Mouse (Mus musculus): Measurements from ENCODE around the gene Cul9. TPM values are rescaled to one million over a fixed set of nuclear protein-coding genes. Genes with fewer than 3 reads are reported as not detected.

Gene Cul9
- polyA plus RNA-seq, 1 experiment from 2014 or later: 4.6 TPM

GRCm38 (mm10) chr17:46588913-46589312 lies 42.7 kb upstream of the Cul9 start:
- Histone ChIP-seq H3K9ac (ENCODE audit: low read length) (no peak overlapping the region), H3K27me3 (ENCODE audit: control insufficient read depth, insufficient read depth, low read length) (no peaks in the 10 kb centered on the region), H3K4me1 (ENCODE audit: control insufficient read depth in 2 of 2, insufficient read depth in 2 of 2, low read length in 2 of 2) (peaks cover 3 to 4% of the 10 kb centered on the region in 2 experiments; a peak in 3 of 4 replicates), H3K4me3 (ENCODE audit: control insufficient read depth in 1 of 2, insufficient read depth in 1 of 2, low read depth in 1 of 2, low read length in 2 of 2) (no peak overlapping the region), H3K9me3 (ENCODE audit: control insufficient read depth, low read length) (no peaks in the 10 kb centered on the region), H3K27ac (replicated peaks in 1 of 2; ENCODE audit: control insufficient read depth in 1 of 2, insufficient read depth in 1 of 2, low read depth in 2 of 2, low read length in 2 of 2) (no peak overlapping the region), H3K4me2 (ENCODE audit: low read length) (no peak overlapping the region), H3K36me3 (ENCODE audit: control insufficient read depth, insufficient read depth, low read length) (peaks cover 68% of the 10 kb centered on the region)
- 87% methylated on average over 6 of the region's 6 CpGs for WGBS
- ATAC-seq (ENCODE audit: insufficient number of reproducible peaks, insufficient read depth, low FRiP score, low read depth): no peak

- no peak overlapping the region for H3K4me3 ChIP-seq (ENCODE audit: control insufficient read depth in 1 of 2, insufficient read depth in 1 of 2, low read depth in 1 of 2, low read length in 2 of 2)
- WGBS: 83% methylated on average over 9 of the region's 9 CpGs
- H3K36me3 ChIP-seq (ENCODE audit: control insufficient read depth, insufficient read depth, low read length): peaks cover 69% of the 10 kb centered on the region
- H3K27ac ChIP-seq (replicated peaks in 1 of 2; ENCODE audit: control insufficient read depth in 1 of 2, insufficient read depth in 1 of 2, low read depth in 2 of 2, low read length in 2 of 2): no peak overlapping the region
- no peaks in the 10 kb centered on the region for H3K27me3 ChIP-seq (ENCODE audit: control insufficient read depth, insufficient read depth, low read length)
- no peak overlapping the region for H3K4me2 ChIP-seq (ENCODE audit: low read length)
- ATAC-seq (ENCODE audit: insufficient number of reproducible peaks, insufficient read depth, low FRiP score, low read depth): no peak
- H3K9me3 ChIP-seq (ENCODE audit: control insufficient read depth, low read length): no peaks in the 10 kb centered on the region
- peaks cover 2 to 3% of the 10 kb centered on the region in 2 experiments; a peak in 3 of 4 replicates for H3K4me1 ChIP-seq (ENCODE audit: control insufficient read depth in 2 of 2, insufficient read depth in 2 of 2, low read length in 2 of 2)
- no peak overlapping the region for H3K9ac ChIP-seq (ENCODE audit: low read length)
Measured at GRCm38 (mm10) chr17:46588173-46588572, 42.0 kb upstream of the Cul9 start.

- Histone ChIP-seq H3K27ac (replicated peaks in 1 of 2; ENCODE audit: control insufficient read depth in 1 of 2, insufficient read depth in 1 of 2, low read depth in 2 of 2, low read length in 2 of 2) (no peak overlapping the region), H3K36me3 (ENCODE audit: control insufficient read depth, insufficient read depth, low read length) (peaks cover 81% of the 10 kb centered on the region), H3K4me3 (ENCODE audit: control insufficient read depth in 1 of 2, insufficient read depth in 1 of 2, low read depth in 1 of 2, low read length in 2 of 2) (no peak overlapping the region), H3K9ac (ENCODE audit: low read length) (no peak overlapping the region), H3K4me2 (ENCODE audit: low read length) (no peak overlapping the region), H3K4me1 (ENCODE audit: control insufficient read depth in 2 of 2, insufficient read depth in 2 of 2, low read length in 2 of 2) (no peaks in the 10 kb centered on the region), H3K9me3 (ENCODE audit: control insufficient read depth, low read length) (no peaks in the 10 kb centered on the region), H3K27me3 (ENCODE audit: control insufficient read depth, insufficient read depth, low read length) (no peaks in the 10 kb centered on the region)
- ATAC-seq (ENCODE audit: insufficient number of reproducible peaks, insufficient read depth, low FRiP score, low read depth): no peak
- 90% methylated on average over 8 of the region's 8 CpGs for WGBS
Measured at GRCm38 (mm10) chr17:46586327-46586726, 40.1 kb upstream of the Cul9 start.

GRCm38 (mm10) chr17:46578650-46579049 lies 32.5 kb upstream of the Cul9 start:
- Histone ChIP-seq H3K27me3 (ENCODE audit: control insufficient read depth, insufficient read depth, low read length) (no peaks in the 10 kb centered on the region), H3K27ac (replicated peaks in 1 of 2; ENCODE audit: control insufficient read depth in 1 of 2, insufficient read depth in 1 of 2, low read depth in 2 of 2, low read length in 2 of 2) (no peak overlapping the region), H3K4me1 (ENCODE audit: control insufficient read depth in 2 of 2, insufficient read depth in 2 of 2, low read length in 2 of 2) (no peaks in the 10 kb centered on the region), H3K4me2 (ENCODE audit: low read length) (no peak overlapping the region), H3K36me3 (ENCODE audit: control insufficient read depth, insufficient read depth, low read length) (peaks cover 87% of the 10 kb centered on the region), H3K9ac (ENCODE audit: low read length) (no peak overlapping the region), H3K4me3 (ENCODE audit: control insufficient read depth in 1 of 2, insufficient read depth in 1 of 2, low read depth in 1 of 2, low read length in 2 of 2) (no peak overlapping the region), H3K9me3 (ENCODE audit: control insufficient read depth, low read length) (peaks cover 4% of the 10 kb centered on the region)
- no peak for ATAC-seq (ENCODE audit: insufficient number of reproducible peaks, insufficient read depth, low FRiP score, low read depth)
- 75% methylated on average over 5 of the region's 5 CpGs for WGBS

GRCm38 (mm10) chr17:46576070-46576469 lies 29.9 kb upstream of the Cul9 start:
- Histone ChIP-seq H3K4me2 (ENCODE audit: low read length) (no peak overlapping the region), H3K4me3 (ENCODE audit: control insufficient read depth in 1 of 2, insufficient read depth in 1 of 2, low read depth in 1 of 2, low read length in 2 of 2) (no peak overlapping the region), H3K36me3 (ENCODE audit: control insufficient read depth, insufficient read depth, low read length) (peaks cover 95% of the 10 kb centered on the region), H3K27ac (replicated peaks in 1 of 2; ENCODE audit: control insufficient read depth in 1 of 2, insufficient read depth in 1 of 2, low read depth in 2 of 2, low read length in 2 of 2) (no peak overlapping the region), H3K9me3 (ENCODE audit: control insufficient read depth, low read length) (peaks cover 4% of the 10 kb centered on the region), H3K4me1 (ENCODE audit: control insufficient read depth in 2 of 2, insufficient read depth in 2 of 2, low read length in 2 of 2) (no peaks in the 10 kb centered on the region), H3K27me3 (ENCODE audit: control insufficient read depth, insufficient read depth, low read length) (no peaks in the 10 kb centered on the region), H3K9ac (ENCODE audit: low read length) (no peak overlapping the region)
- WGBS: 90% methylated on average over 13 of the region's 13 CpGs
- ATAC-seq (ENCODE audit: insufficient number of reproducible peaks, insufficient read depth, low FRiP score, low read depth): no peak

GRCm38 (mm10) chr17:46574535-46574934 lies 28.3 kb upstream of the Cul9 start:
- Histone ChIP-seq H3K4me3 (ENCODE audit: control insufficient read depth in 1 of 2, insufficient read depth in 1 of 2, low read depth in 1 of 2, low read length in 2 of 2) (no peak overlapping the region), H3K9me3 (ENCODE audit: control insufficient read depth, low read length) (no peaks in the 10 kb centered on the region), H3K4me2 (ENCODE audit: low read length) (no peak overlapping the region), H3K27me3 (ENCODE audit: control insufficient read depth, insufficient read depth, low read length) (no peaks in the 10 kb centered on the region), H3K4me1 (ENCODE audit: control insufficient read depth in 2 of 2, insufficient read depth in 2 of 2, low read length in 2 of 2) (no peaks in the 10 kb centered on the region), H3K36me3 (ENCODE audit: control insufficient read depth, insufficient read depth, low read length) (peaks cover 95% of the 10 kb centered on the region), H3K9ac (ENCODE audit: low read length) (no peak overlapping the region), H3K27ac (replicated peaks in 1 of 2; ENCODE audit: control insufficient read depth in 1 of 2, insufficient read depth in 1 of 2, low read depth in 2 of 2, low read length in 2 of 2) (no peak overlapping the region)
- WGBS: 87% methylated on average over 7 of the region's 7 CpGs
- ATAC-seq (ENCODE audit: insufficient number of reproducible peaks, insufficient read depth, low FRiP score, low read depth): no peak

- no peak overlapping the region for H3K4me3 ChIP-seq (ENCODE audit: control insufficient read depth in 1 of 2, insufficient read depth in 1 of 2, low read depth in 1 of 2, low read length in 2 of 2)
- 79% methylated on average over 11 of the region's 11 CpGs for WGBS
- H3K27me3 ChIP-seq (ENCODE audit: control insufficient read depth, insufficient read depth, low read length): no peaks in the 10 kb centered on the region
- no peak for ATAC-seq (ENCODE audit: insufficient number of reproducible peaks, insufficient read depth, low FRiP score, low read depth)
- no peaks in the 10 kb centered on the region for H3K4me1 ChIP-seq (ENCODE audit: control insufficient read depth in 2 of 2, insufficient read depth in 2 of 2, low read length in 2 of 2)
- peak overlapping the region; percentile 22 to 47; a peak in 2 of 4 replicates for H3K27ac ChIP-seq (replicated peaks in 1 of 2; ENCODE audit: control insufficient read depth in 1 of 2, insufficient read depth in 1 of 2, low read depth in 2 of 2, low read length in 2 of 2)
- 0 out of 2 replicates have a peak overlapping the region, but pooled peaks have one; percentile 16 for H3K9ac ChIP-seq (ENCODE audit: low read length)
- peaks cover 99% of the 10 kb centered on the region for H3K36me3 ChIP-seq (ENCODE audit: control insufficient read depth, insufficient read depth, low read length)
- no peak overlapping the region for H3K4me2 ChIP-seq (ENCODE audit: low read length)
- H3K9me3 ChIP-seq (ENCODE audit: control insufficient read depth, low read length): no peaks in the 10 kb centered on the region
Measured at GRCm38 (mm10) chr17:46571005-46571404, 24.8 kb upstream of the Cul9 start.

GRCm38 (mm10) chr17:46559146-46559545 lies 13.0 kb upstream of the Cul9 start:
- H3K27me3 ChIP-seq (ENCODE audit: control insufficient read depth, insufficient read depth, low read length): no peaks in the 10 kb centered on the region
- 89% methylated on average over 6 of the region's 6 CpGs for WGBS
- no peak overlapping the region for H3K4me2 ChIP-seq (ENCODE audit: low read length)
- no peak overlapping the region for H3K27ac ChIP-seq (replicated peaks in 1 of 2; ENCODE audit: control insufficient read depth in 1 of 2, insufficient read depth in 1 of 2, low read depth in 2 of 2, low read length in 2 of 2)
- no peak overlapping the region for H3K9ac ChIP-seq (ENCODE audit: low read length)
- H3K4me1 ChIP-seq (ENCODE audit: control insufficient read depth in 2 of 2, insufficient read depth in 2 of 2, low read length in 2 of 2): peaks cover 0 to 11% of the 10 kb centered on the region in 2 experiments; a peak in 3 of 4 replicates
- H3K4me3 ChIP-seq (ENCODE audit: control insufficient read depth in 1 of 2, insufficient read depth in 1 of 2, low read depth in 1 of 2, low read length in 2 of 2): no peak overlapping the region
- no peaks in the 10 kb centered on the region for H3K9me3 ChIP-seq (ENCODE audit: control insufficient read depth, low read length)
- ATAC-seq (ENCODE audit: insufficient number of reproducible peaks, insufficient read depth, low FRiP score, low read depth): no peak
- peaks cover 10% of the 10 kb centered on the region for H3K36me3 ChIP-seq (ENCODE audit: control insufficient read depth, insufficient read depth, low read length)
